Mouse (Mus musculus) cerebellum, adult 2 months (tissue): Measurements from ENCODE around the gene Slc25a30.

Source experiments
- CTCF ChIP-seq: fragments of 200-500 bp; IDR thresholded peaks from 2 replicates; pipeline ENCODE4 v1.5.1; 2011; ENCODE audit warnings: low read depth, mild to moderate bottlenecking, control low read depth, low read length, moderate library complexity, borderline replicate concordance; ENCODE audit not compliant: insufficient read depth
- POLR2A ChIP-seq: fragments of 200-500 bp; IDR thresholded peaks from 2 replicates; pipeline ENCODE4 v1.6.1; 2011; ENCODE audit warnings: low read length, control low read depth, borderline replicate concordance; ENCODE audit not compliant: insufficient read depth

DNA sequence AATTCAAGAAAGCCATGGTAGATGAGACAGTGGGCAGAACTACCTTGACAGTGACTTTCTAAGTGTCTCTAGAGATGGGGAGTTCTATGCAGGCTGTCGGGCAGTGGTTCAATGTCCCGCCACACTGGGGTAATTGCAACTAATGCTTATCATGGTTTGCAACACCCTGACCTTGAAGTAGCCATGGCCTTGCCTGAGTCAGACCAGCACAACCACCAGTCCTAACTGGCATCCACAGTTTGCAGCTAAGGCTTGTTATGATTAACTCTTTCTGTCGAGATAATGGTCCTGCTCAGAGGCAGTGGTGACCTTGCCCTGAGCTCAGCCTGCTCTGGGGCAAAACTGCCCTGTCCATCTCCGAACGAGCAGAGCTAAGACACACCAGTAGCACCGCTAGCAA is 2.5 kb upstream of the Slc25a30 start:
- no peak for TF ChIP-seq CTCF
- TF ChIP-seq POLR2A = no peak
